Mouse (Mus musculus) CD4-positive helper T cell, adult 2 months (primary cell): ENCODE data around the gene Trabd.

Experiments
- DNase-seq: peaks from one replicate; pipeline ENCODE4 v3.0.0-alpha.2; 2012; ENCODE audit warnings: low read depth, missing footprints, low spot score

Gene Trabd

DNA sequence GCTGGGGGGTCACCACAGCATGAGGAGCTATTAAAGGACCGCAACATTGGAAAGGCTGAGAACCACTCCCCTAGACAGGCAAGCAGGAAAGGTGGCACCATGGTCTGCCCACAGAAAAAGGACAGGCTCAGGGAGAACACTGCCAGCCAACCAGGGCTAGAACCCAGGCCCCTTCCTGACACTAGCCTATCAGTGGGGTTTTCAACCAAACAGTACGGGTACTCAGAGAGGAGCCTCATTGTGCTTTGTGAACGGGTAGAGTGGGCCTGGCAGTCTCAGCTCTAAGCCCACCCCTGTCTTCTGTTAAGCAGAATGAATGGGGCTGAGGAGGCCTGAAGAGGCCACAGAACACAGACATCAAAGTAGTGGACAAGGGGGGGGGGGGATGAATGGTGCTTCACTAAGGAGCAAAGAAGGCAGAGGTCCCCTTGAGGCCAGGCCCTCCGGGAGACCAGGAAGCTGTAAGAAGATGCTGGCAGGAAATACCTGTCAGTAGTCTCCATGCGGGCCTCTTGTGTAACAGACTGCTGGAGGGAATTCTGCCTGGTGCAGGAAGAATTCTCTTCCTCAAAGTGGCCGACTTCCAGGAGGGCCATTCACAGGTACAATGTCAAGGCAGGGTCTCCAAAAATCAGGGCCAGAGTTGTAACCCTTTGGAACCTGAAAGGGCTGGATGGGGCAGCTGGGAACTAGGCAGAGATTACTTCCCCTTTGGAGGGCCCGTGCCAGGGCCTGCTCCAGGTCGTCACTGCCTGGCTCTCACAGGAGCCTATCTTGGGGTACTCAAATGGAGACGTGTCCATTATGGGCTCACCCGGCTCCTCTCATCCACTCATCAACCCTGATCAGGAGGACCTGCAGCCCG is at the start of gene Trabd:
Trabd (plus strand) TSS at position 512 of the 865 bp plus-strand sequence.
- DNase-seq: no peak

DNA sequence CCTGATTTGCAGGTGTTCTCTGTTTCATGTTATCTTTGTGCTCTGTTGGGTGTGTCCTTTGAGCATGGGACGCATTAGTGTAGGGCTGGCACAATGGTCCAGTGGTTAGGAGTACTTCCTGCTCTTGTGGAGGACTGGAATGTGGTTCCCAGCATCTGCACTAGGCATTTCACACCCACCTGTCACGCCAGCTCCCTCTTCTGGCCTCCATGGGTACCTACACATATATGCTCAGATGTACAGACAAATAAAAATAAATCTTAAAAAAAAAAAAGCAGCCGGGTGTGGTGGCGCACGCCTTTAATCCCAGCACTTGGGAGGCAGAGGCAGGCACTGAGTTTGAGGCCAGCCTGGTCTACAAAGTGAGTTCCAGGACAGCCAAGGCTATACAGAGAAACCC is 30.5 kb upstream of the Trabd start:
- no peak for DNase-seq

DNA sequence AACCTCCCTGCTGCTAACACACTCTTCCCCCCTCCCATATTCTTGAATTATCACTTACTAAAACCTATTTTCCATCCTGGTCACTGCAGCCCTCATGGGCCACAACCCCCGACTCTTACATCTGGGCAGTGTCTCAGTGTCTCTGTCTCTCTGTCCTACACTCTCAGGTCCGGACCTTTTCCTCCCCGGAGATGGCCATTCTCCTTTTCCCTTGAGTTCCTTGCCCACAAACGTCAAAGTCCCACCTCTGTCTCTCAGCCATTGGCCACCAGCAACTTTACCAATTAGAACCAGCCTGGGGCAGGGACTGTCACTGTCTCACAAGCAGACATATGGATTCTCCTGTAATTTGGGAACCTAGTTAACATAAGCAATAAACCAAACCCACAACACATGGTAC is 28.6 kb upstream of the Trabd start:
- no peak for DNase-seq

DNA sequence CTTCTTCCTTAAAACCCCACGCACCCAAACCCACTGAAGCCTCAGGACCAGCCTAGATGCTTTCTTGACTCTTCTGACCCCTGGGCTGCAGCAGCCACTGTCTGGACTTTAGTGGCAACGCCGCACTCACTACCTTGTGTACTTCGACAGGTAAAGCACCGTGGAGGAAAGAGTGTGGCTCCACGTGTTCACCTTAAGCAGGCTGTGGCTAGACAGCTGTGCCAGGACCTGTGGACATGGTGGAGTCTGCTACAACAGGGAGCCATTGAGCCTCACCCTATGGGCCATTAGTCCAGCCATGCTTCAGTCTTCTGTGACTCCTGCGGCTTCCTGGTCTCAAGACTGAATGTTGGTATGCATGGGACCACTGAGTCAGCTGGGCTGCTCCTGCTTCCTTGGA is 20.3 kb upstream of the Trabd start:
- DNase-seq: no peak

DNA sequence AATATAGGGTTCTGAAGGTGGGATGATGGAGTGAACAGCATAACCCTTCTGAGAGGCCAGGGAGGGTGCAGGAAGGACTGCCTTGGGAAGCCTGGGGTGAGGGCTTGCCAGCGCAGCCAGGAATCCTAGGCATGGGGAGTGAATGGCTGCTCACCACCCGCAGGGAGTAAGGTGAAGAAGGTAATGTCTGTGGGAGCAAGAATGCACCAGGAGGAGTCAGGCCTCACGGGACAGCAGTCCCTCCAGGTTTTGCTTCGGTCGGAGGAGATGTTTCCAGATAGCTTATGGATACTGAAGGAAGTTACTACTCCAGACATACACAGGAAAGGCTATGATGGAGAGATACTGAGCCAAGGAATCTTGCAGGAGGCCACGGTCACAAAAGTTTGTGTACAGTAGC is 16.2 kb upstream of the Trabd start:
- DNase-seq: no peak

DNA sequence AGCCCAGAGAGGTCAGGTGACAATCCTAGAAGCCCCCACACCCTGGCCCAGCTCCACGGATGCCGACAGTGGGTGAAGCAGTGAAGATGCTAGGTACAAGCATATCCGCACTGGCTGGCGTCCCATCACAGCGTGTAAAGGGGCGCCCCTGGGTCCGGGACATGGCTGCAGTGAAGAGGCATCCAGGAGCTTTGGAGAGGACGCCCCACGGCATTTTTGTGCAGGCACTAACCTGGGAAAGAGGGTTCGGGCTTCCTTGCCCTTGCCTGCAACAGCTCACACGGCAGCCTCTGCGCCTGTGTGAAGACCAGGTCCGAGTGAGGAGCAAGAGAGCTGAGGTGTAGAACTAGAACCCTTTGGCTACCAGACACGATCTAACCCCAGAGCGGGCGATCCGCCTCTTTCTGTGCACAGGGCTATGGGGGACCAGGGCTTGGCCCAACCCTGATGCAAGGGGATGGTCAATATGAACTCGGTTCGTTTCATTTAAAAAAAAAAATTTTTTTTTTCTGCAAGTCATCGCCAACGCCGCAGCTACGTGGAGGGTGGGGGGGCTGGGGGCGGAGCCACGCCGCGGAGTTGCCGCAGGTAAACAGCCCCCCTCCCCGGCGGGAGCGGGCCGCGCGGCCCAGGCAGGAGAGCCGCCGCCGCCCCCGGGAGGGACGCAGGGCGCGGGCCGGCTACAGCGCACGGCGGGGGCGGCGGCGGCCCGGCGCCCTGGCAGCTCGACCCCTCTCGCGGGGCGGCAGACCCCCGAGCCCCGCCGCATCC is 15.6 kb upstream of the Trabd start, which contains the start of gene Panx2:
Panx2 (plus strand) TSS at position 574 of the 771 bp plus-strand sequence.
- no peak for DNase-seq

DNA sequence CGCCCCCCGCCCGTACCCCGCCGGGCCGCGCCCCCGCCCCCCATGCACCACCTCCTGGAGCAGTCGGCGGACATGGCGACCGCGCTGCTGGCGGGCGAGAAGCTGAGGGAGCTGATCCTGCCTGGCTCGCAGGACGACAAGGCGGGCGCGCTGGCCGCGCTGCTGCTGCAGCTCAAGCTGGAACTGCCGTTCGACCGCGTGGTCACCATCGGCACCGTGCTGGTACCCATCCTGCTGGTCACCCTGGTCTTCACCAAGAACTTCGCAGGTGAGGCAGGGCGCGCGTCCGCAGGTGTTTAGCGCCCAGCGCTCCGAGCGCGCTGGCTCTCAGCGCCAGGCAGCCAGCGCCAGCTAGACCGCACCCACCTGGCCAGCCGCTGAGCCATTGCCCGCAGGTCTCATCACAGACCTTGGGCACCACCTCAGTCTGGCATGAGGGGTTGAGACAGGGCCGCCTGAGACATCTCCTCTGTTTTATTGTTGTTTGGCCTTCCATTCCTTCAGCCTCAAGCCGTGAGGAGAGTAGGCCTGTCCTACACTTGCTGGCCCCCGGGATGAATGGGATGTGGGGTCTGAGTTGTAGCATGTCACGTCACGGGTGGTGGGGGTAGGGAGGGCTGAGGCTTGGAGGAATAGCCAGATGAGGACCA is 14.8 kb upstream of the Trabd start:
- no peak for DNase-seq

DNA sequence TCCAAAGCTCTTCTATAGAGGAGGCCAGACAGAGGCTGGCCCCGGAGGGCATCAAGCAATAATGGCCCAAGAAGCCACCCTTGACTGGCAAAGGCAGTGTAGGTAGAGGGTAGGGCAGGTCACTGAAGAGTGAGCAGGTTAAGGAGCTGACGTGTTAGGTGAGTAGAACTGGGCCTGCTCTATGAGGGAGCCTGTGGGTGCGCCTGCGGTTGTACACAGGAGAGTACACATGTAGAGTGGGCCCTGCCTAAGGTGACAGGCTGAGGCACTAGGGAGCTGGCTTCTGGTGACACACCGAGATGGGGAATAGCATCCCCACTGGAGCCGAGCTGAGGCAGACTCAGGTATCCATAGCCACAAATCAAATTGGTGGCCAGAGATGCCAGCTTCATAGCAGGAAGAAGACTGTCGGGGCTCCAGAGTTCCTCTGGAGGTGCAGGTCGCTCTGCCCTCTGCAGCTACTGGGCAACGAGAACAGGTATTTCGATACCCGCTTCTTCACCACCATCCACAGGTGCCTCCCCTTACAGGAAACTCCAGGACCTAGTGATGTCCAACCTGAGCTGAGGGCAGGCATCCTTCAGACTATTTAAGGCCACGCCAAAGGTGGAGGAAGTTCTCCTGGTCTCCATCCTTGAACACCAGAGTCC is 14.0 kb upstream of the Trabd start:
- no peak for DNase-seq

DNA sequence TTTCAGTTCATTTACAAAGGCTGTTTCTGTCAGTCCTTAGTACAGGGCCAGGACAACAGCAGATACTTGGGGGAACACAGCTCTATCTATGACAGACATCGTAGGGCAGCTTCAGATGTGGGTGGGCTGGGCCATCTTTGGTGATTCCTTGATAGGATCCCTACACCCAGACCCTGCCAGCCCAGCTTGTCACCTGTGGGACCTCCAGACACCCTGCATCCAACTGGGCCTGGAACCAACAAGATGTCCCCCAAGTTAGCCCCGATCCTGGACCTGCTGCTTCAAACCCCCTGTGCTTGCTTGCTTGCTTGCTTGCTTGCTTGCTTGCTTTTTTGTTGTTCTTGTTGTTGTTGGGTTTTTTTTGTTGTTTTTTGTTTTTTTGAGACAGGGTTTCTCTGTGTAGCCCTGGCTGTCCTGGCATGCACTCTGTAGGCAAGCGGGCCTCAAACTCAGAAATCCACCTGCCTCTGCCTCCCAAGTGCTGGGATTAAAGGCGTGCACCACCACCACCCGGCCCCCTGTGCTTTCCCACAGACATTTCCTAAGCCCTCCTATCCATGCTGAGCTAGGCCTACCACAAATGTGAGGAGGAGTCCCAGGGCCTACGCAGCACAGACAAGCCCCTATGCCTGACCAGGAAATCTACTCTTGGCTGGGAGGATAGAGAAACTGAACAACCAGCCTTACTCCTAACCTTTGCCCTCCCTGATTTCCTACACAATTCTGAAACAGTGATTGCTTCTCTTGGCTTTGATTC is 13.0 kb upstream of the Trabd start:
- no peak for DNase-seq

DNA sequence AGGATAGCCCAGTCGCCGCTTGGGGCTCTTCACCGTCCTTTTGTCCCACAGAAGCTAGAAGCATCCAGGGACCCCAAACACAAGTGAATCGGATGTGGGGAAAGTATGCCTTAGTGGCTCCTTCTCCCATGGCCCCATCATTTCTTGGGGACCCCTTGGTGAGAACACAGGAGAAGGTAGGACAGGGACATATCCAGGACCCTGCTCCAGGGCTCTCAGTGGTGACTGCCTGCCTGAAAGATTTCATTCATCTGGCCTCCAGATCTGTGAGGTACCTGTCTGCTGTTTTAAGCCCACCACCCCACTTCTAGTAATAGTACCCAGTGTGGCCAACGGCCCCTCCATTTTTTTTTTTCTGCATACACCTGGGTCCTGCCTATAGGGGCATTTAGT is 12.4 kb upstream of the Trabd start:
- DNase-seq: no peak

DNA sequence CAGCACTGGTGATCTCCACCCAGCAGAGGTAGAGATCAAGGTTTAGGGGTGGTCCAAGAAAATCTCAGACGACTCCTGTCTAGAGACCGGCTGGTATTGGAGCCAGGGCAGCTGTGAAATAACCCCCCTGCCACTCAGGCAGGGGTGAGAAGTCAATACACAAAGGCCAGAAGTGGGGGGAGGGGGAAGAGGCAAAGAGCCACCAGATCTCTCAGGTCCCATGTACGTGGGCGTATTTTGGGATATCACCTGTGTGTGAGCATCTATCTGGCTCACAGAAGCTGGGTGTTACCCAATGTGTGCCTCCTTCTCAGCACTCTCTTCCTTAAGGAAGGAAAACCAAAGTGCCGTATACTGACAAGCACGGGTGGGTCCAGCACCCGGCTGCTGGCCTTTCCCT is 11.9 kb upstream of the Trabd start:
- no peak for DNase-seq

DNA sequence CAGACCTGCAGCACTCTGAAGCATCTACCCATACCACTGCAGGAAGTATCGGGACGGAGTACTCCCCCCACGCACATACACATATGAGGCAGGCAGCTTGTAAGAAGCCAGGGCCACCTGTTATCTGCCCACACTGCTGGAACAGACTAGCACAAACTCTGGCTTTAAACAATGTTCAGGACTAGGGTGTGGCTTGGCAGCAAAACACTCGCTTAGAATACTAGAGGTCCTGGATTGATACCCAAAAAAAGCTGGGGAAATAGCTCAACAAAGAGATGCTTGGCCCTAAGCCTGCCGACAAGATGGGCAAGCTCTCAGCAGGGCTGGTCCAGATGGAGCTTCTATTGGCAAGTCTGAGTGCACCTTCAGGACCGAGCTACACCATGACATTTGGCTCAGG is 11.4 kb upstream of the Trabd start:
- DNase-seq: no peak

DNA sequence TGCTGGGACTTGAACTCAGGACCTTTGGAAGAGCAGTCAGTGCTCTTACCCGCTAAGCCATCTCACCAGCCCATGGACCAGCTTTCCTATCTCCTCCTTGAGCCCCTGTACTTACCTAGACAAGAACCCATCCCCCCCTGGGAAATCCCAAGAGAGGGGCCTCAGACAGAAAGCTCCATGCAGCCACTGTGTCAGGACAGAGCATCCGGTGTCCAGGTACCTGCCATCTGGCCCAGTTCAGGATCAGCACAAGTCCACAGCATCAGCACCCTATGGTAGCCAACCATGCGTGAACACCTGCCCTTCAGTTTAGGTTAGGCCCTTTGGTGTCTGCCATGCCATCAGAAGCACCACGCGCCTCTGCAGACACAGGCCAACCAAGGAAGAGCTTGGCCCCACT is 10.0 kb upstream of the Trabd start:
- DNase-seq: no peak

DNA sequence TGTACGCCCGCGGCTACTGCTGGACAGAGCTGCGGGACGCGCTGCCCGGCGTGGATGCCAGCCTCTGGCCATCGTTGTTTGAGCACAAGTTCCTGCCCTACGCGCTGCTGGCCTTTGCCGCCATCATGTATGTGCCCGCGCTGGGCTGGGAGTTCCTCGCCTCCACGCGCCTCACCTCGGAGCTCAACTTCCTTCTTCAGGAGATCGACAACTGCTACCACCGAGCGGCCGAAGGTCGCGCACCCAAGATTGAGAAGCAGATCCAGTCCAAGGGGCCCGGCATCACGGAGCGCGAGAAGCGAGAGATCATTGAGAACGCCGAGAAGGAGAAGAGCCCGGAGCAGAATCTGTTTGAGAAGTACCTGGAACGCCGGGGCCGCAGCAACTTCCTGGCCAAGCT is 7.3 kb upstream of the Trabd start:
- no peak for DNase-seq

DNA sequence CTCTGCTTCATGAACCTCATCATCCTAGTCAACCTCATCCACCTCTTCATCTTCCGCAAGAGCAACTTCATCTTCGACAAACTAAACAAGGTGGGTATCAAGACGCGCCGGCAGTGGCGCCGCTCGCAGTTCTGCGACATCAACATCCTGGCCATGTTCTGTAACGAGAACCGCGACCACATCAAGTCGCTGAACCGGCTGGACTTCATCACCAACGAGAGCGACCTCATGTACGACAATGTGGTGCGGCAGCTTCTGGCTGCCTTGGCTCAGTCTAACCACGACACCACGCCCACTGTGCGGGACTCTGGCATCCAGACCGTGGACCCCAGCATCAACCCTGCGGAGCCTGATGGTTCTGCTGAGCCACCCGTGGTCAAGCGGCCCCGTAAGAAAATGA is 6.7 kb upstream of the Trabd start:
- no peak for DNase-seq

DNA sequence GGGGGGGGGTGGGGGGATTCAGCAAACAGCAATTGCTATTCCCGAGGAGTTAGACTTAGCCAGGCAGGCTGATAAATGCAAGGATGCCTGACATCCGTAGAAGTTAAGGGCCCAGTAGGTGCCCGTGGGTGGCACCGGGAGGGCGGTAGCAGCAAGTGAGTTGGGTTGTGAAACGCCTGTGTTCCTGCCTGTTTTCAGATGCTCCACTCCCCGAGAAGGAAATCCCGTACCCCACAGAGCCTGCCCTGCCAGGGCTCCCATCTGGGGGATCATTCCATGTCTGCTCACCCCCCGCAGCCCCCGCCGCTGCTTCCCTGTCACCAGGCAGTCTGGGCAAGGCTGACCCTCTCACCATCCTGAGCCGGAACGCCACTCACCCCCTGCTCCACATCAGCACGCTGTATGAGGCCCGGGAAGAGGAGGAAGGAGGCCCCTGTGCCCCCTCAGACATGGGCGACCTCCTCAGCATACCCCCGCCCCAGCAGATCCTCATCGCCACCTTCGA is 5.5 kb upstream of the Trabd start:
- DNase-seq: no peak

DNA sequence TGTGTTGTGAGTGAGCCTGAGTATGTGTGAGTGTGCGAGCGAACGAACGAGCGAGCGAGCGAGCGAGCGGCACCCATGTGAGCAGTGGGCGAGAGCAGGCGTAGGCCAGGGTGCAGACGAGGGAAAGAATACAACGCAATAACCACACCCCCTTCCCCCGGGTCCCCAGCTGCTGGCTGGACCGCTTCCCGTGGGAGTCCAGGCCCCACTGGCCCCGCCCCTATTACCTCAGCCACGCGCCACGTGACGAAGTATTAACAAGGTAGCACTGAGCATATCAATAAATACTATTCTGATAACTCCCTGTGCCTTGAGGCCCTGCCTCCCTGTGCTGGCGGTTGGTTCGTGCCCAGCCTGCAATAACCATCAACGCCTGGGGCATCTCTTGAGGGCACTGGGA is 4.3 kb upstream of the Trabd start:
- no peak for DNase-seq

DNA sequence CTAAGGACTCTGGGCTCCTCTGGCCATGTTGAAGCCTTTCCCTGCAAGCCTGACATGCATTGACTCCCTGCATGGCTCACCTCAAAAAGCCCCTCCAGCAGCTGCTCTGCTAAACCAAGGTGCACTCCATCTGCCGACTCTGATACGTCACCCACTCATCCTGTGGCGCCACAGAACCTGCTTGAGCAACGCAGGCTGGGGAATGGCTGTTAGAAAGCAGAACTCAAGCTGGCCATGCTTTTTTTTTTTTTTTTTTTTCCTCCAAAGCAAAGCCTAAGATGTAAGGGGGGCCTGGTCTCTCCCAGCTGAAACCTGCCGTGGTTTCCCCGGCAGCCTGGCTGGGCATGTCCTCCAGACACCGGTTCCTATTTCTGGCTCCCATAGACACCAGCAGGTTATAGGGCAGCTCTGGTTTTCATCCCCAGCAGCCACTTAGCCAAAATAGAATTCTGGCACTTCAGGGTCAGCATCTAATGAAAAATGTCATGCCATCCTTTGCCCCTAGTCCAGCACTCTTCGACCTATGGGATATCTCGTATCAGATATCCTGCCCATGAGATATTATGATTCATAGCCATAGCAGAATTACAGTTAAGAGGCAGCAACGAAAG is 826 bp upstream of the Trabd start:
- no peak for DNase-seq

DNA sequence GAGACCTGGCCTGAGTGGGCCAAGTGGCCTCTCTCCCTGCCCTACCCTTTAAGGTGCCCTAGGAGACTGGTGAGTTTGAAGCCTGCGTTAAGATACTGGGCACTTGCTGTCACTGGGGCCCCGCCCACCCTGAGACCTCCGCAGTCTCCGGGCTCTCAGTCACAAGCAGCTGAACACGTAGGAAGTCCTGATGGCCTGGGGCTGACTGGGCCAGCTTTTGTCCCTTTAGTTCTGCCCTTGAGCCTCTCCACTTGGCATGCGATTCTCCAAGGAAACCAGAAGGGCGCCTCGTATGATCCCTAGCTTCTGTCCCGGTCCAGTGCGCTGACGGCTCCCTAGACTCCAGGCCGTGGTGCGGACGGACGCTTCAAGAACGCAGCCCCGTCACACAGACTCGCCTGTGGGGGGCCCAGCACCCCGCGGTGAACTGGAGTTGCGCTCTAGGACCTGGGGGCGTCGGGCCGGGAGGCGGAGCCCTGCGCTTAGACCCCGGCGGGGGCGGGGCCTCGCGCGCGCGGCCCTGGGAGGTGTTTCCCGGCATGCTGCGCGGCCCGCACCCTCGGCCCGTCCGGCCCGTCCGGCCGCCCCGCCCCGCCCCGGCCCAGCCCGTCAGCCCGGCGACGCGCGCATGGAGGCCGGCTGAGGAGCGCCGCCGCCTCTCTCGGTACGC is 689 bp downstream of the Trabd start:
- peak; percentile 87 for DNase-seq

DNA sequence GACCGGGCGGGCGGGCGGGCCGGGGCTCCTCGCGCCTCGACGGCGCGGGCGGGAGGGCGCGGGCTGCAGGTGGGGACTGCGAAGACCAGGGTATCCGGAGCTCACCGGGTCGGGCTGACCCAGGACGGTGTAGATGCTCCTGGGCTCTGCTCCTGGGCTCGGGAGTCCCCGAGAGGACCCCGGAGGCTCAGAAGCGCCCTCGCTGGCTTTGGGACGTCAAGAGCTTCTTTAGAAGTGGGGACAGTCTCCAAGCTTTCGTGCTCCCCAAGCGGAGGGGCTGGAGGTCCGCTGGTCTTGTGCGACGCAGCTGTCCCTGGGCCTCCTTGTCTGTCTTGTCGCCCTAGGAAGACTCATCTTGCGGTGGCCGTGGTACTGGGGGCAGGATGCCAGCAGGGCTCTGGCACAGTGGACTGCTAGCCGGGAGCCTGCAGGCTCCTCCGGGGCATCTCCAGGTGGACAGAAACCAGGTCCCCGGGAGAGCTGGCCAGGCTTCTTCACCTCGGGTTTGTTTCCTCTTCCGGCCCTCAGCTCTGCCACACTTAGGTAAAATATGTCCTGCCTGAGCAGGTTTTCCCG is 1.3 kb downstream of the Trabd start:
- peak; percentile 39 for DNase-seq
